Mouse (Mus musculus) CD4-positive, CD25-positive, alpha-beta regulatory T cell, adult 4 months (primary cell): ENCODE results near the gene Rtbdn. TPM values are rescaled to one million over a fixed set of nuclear protein-coding genes. Genes with fewer than 3 reads are reported as not detected.
A peak's percentile ranks its signal among the peaks of the same experiment; 100 is the strongest.

Experiments
- ATAC-seq: one replicate; pipeline ENCODE4 v1.8.0; 2017
- polyA plus RNA-seq, 2 experiments: library from polyadenylated mRNA; unstranded; fragments of 100-300 nt; shearing (Covaris generic); gene quantifications; one replicate each; pipeline ENCODE4 v1.2.1; 2017

Gene Rtbdn
- polyA plus RNA-seq, 2 experiments from 2014 or later: not detected

DNA sequence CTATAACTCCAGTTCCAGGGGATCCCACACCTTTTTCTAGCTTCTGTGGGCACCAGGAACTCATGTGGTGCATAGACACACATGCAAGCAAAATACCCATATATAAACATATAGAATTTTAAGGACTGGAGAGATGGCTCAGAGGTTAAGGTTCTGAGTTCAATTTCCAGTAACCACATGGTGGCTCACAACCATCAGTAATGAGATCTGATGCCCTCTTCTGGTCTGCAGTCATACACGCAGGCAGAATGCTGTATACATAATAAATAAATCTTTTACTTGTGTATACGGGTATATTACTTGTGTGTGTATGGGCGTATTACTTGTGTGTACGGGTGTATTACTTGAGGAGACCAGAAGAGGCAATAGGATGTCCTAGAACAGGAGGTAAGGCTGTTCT lies 17.2 kb downstream of the Rtbdn start:
- no peak for ATAC-seq

GRCm38 (mm10) chr8:84965731-84966291 lies 19.0 kb downstream of the Rtbdn start:
- peak; percentile 94 for ATAC-seq

GRCm38 (mm10) chr8:84966603-84967002 lies 19.8 kb downstream of the Rtbdn start:
- ATAC-seq: no peak

- no peak for ATAC-seq
Measured at GRCm38 (mm10) chr8:84967532-84968304, 20.9 kb downstream of the Rtbdn start.

DNA sequence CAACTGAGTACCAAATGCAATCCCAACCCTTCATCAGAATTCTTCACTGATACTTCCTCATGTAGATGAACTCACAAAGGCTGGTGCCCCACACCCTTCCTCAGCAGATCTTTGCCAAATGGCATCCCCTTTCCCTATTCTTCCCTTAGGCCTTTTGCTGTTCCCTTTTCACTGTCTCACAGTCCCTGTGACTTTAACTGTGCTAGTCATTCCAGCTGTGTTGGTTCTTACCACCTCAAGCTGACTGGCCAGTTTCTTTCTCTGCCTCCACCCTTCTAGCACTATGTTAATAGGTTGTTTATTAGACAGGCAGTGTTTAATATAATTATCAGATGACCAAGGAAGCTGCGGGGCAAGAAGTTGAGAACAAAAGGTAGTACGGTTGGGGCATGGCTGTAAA lies 21.9 kb downstream of the Rtbdn start:
- ATAC-seq: no peak

- ATAC-seq: peak; percentile 39
Measured at GRCm38 (mm10) chr8:84969241-84970134, 22.7 kb downstream of the Rtbdn start, which contains the start of the genes Gm49661, Prdx2 and Rnaseh2a. Gene Gm49661, minus strand, starts transcription at chr8:84969433. Gene Prdx2, plus strand, starts transcription at chr8:84969587. Gene Rnaseh2a, minus strand, starts transcription at chr8:84969767.

DNA sequence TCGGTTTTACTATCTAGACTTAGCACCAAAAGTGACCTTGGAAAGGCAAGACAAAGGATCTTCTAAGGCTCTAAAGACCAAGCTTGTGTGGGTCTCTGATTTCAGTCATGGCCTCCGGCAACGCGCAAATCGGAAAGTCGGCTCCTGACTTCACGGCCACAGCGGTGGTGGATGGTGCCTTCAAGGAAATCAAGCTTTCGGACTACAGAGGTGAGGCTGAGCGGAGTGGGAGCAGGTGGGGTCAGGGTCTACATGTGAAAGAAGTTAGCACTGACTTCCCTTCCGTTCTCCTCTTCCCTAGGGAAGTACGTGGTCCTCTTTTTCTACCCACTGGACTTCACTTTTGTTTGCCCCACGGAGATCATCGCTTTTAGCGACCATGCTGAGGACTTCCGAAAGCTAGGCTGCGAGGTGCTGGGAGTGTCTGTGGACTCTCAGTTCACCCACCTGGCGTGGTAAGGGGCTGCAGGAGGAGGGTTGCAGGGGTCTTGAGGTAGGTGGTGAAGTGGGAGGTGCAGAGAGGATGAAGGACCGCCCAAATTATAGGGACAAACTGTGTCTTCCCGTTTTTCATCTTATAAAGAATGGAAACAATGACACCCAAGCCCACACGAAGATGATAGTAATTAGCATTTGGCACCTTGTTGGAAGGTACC lies 23.5 kb downstream of the Rtbdn start:
- ATAC-seq: no peak

DNA sequence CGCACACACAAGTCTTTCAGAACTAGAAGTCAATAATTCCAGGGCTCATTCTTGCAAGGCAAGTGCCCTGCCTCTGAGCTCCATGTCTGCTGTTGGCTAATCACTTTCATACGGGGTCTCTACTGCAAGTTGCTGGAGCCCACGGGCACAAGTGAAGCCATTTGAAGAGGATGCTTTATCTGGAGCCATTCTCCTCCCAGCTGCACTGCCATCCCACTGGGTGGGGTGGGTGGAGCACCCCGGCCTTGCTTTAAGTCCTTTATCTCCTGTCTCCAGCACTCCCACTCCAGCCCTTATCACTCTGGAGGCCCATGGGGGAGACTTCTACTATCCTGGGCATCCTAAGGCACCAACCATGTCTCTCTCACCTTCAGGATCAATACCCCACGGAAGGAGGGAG lies 24.1 kb downstream of the Rtbdn start:
- no peak for ATAC-seq

DNA sequence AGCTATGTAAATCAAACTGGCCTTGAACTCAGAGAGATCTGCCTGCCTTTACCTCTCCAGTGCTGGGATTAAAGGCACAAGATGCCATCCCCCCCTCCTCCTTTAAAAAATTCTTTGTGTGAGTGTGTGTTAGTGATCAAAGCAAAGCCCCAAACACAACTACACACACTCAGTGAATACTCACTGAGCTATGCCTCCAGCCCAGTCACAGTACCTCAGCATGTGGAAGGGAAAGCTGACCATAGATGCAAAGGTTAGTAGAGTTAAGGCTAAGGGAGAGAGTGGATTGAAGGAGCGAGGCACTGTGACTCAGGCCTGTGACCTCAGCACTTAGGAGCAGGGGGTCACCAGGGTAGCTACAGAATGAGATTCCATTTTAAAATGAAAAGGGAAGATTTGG lies 26.3 kb downstream of the Rtbdn start:
- ATAC-seq: no peak

DNA sequence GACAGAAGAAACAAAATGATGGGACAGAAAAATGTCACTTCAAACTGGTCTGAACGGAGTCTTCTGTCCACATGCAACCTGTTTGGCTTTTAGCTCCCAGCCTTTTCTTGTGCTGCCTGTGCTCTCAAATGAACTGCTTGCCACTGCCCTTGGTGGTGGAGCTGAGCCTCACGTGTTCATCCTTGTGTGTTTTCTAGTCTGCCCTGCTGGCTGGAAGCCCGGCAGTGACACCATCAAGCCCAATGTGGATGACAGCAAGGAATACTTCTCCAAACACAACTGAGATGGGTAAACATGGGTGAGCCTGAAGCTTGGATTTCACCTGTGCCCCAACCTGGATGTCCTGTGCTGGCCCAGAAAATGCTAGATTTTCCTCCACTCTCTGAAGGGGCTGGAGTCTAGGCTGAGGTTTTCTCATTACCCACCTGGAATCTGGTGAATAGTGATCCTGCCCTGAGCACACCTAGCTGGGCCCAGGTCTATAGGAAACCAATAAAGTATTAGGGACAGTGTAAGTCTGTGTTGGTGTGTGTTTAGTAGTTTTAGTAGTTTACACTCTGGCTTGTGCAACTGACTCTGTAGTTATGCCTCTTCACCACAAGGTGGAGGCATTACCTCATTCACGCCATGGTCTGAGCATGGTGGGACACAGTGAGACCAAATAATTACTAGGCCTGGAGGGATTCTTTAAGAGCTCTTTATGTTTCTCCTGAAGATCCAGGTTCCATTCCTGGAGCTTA lies 27.2 kb downstream of the Rtbdn start:
- ATAC-seq: no peak

- no peak for ATAC-seq
Measured at GRCm38 (mm10) chr8:84974543-84975142, 27.9 kb downstream of the Rtbdn start.

GRCm38 (mm10) chr8:84975434-84975833 lies 28.6 kb downstream of the Rtbdn start:
- no peak for ATAC-seq

DNA sequence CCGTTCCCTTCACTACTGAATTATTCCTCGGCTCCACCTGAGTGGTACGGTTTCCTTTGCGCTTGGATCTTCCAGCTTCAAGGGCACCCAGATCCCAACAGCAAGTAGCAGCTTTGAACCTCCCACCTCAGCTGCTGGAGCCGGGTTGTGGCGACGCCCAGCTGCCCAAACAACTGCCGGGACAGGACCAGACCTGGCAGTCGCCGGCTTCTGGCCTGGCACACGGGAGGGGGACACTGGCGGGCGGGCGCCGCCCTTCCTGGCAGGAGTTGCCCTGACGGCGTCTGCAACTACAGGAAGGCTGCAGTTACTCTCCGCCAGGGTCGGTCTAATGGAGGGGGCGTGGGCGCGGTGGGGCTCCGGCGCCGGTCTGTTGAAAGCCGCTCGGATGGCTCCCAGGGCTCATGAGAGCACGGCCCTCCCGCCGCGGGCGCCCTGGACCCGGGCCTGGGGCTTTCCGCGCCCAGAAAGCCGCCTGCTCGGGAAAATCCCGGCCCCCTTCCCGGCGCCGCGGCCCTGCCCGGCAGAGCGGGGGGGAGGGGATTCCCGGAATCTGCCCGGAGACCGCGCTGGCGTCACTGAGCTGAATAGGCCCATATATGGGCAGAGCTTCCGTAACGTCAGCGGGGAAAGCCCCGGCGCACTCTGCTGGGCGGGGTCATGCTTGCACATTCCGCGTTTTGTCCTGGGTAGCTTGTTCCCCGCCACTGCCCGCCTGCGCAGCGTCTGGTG lies 29.4 kb downstream of the Rtbdn start:
- ATAC-seq: peak; percentile 51

- ATAC-seq: peak; percentile 0
Measured at GRCm38 (mm10) chr8:84976763-84977434, 30.1 kb downstream of the Rtbdn start.

GRCm38 (mm10) chr8:84977435-84978247 lies 30.9 kb downstream of the Rtbdn start:
- ATAC-seq: peak; percentile 5

DNA sequence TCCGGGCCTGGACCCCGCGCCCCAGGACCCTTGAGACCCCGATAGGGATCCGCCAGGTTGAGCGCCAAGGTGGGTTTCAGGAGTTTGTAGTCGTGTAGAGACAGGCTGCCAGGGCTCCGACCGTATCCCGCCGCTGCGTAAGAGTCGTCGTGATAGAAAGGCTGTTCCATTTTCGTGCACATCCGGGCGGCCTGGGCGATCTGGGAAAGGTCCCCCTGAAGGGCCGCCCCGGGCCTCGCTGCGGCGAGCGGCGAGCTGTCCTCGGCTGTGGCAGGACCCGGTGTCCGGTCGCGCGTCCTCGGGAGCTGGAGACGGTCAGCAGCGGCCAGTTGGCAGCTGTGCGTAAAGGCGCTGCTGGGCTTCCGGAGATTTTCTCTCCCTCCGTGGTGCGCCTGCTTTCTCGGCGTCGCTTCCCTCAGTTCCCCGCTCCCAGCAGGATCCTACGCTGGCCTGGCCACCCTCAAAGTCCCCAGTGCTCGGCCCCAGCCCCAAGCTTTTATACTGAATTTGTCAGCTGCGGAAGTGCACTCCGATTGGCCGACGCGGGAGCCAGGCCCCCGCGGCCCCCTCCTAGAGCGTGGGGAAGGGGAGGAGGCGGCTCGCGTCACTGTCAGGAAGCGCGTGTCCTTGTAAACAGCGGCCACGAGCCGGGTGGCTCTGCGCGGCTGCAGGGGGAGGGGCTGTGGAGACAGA lies 31.6 kb downstream of the Rtbdn start, which contains the start of gene Junb:
Gene Junb (minus strand): TSS at position 471 of the 693 bp plus-strand sequence.
- peak; percentile 38 for ATAC-seq

- ATAC-seq: peak; percentile 29
Measured at GRCm38 (mm10) chr8:84979599-84980421, 33.0 kb downstream of the Rtbdn start.
